Mouse (Mus musculus) left cerebral cortex, adult 9 months (tissue): ENCODE measurements at regions not wholly inside any gene's neighbourhood (a gene's known extent, or its start where the extent isn't known, plus 50 kb on each side); places are given as distances from the start of the nearest gene placed in this dataset.

ENCODE experiments used
- DNase-seq, 2 experiments: peaks; one replicate each; pipeline ENCODE4 v3.0.0; 2022; ENCODE audit warnings: low spot score in 2 of 2

DNA sequence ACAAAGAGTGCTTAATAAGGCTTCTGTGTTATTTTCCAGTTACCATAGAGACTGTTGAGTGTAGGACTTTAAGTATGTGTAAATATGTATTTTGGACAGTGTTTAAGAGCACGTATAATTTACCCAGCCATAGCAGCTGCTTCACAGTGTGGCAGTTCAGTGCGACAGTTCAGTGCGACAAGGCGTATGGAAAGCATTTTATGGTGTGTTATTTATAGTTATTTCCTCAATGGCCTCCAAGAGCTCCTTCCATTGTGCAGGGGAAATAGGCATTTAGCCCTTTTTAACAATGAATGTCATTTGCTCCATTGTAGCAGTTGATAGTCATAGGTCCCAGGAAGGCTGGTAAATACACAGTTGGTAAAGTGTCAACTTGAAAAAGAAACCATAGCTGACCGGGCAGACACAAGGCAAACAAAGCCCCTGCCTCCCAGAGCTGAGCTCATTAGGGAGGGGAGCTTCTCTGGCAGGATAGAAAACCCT lies 275.1 kb upstream of the Dynlrb2 start:
- no peak for DNase-seq

DNA sequence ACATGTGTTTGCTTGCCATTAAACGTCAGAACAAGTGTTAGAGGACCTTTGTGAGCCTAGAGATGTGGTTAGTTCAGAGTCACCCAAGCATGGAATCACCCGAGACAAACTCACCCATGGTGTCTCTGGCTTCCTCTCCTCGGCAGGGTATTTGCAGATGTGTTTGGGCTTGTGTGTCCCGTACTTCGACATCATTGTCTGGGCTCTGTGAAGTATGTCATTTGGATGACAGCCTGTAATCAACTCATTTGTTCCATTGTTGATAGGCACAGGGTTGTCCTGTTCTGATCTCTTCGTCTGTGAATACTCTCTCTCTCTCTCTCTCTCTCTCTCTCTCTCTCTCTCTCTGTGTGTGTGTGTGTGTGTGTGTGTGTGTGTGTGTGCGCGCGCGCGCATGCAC lies 277.8 kb upstream of the Dynlrb2 start:
- no peak for DNase-seq

DNA sequence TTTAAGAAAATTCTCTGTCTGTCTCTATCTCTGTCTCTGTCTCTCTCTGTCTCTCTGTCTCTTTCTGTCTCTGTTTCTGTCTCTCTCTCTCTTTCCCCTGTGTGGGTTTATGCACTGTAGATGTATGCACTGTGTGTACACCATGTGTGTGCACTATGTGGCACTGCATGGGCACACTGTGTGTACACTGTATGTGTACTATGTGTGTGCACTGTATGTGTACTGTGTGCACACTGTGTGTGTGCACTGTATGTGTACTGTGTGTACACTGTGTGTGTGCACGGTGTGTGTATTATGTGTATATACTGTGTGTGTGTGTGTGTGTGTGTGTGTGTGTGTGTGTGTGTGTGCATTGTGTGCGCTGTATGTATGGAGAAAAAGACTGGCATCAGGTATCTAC lies 281.5 kb upstream of the Dynlrb2 start:
- DNase-seq, result no peak

DNA sequence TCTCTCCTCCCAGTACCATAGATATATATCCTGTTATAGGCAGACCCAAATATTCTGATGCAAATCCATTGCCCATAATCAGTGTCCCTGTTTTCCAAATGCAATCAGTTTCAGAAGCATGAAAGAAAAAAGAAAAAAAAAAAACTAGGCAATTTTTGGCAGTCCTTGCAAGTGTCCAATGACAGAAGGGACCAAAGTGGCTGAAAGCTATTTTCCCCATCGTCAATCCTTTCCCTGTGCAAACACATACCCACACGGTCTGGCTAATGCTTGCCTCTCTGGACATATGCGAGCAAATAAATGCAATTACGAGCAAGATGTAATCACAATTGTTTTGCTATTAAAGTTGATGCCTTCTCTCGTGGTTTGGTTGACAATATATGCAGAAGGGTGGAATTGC lies 288.9 kb upstream of the Dynlrb2 start:
- no peak for DNase-seq

DNA sequence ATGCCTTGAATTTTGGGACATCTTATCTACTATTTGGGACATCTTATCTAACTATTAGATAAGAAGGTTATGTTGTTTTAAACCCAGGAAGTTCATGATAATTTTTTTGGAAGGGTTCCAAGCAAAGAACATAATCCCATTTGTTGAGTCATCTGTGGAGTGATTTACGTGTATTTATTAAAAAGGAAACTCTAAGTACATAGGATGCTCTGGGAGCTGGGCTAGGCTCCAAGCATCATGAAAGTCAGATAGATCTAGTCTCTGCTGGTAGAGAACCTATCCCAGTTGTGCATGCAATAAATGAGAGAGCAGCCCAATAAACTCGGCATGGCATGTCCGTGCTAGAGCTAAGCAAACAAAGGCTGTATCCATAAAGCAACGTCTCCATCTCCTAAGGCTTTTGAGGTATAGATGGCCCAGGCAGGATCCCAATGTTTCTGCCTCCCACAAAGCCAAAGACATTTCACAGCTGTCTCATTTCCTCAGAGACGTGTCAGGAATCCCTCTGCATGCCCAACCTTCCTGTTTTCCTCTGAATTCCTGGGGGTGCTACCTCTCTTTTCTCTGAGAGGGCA lies 289.4 kb upstream of the Dynlrb2 start:
- DNase-seq, result no peak

GRCm38 (mm10) chr8:116203631-116204030 lies 301.1 kb upstream of the Dynlrb2 start:
- DNase-seq, result no peak

DNA sequence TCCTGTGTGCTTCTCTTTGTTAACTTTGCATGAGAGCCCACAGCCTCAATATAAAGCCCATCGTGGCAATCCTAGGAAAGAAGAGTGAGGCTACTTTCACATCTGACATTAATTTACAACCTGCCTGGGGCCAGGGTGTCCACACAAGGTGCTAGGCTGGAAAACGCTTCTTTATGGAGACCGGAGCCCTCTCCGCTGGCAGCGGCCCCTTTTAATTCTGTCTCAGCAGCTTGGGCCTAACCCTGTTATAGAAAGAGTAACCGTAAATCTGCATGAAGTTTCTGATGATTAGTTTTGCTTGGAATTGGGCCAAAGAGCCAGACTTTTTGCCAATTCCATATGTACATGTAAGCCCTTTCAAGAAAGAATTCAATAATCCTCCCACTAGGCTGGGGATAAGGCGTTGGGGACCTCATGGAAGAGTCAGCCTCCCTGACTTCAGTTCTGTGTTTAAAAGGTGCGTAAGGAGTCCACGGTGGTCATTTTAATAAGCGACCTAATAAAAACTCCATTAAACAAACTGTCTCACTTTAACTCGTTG lies 304.2 kb upstream of the Dynlrb2 start:
- DNase-seq, result no peak

GRCm38 (mm10) chr8:116196623-116197184 lies 308.1 kb upstream of the Dynlrb2 start:
- DNase-seq, result no peak

GRCm38 (mm10) chr8:116192096-116192495 lies 312.7 kb upstream of the Dynlrb2 start:
- no peak for DNase-seq

DNA sequence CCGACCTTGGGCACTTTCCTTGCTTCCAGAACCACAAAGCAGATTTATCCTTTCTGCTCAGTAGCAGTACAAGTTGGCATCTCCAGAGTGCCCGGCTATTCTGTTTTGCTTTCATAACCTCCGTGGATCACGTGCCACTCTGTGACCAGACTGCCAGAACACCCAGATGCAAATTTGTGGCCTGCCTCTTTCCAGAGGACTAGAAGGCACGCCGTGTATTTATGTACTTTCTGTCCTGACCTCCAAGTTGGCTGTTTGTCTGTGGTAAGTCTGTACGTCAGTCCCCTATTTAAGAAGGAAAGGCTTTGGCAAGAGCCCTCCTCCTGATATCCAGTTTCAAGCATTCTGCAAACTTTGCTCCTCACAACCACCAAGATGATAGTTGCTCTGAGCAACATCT lies 319.6 kb upstream of the Dynlrb2 start:
- no peak for DNase-seq

- DNase-seq, result no peak
These were observed 320.5 kb upstream of the Dynlrb2 start for GRCm38 (mm10) chr8:116184241-116184640.

- DNase-seq, result no peak
These were observed 326.8 kb upstream of the Dynlrb2 start for GRCm38 (mm10) chr8:116177946-116178345.

GRCm38 (mm10) chr8:116174891-116175290 lies 329.9 kb upstream of the Dynlrb2 start:
- no peak for DNase-seq

GRCm38 (mm10) chr8:116173961-116174360 lies 330.8 kb upstream of the Dynlrb2 start:
- DNase-seq, result no peak

GRCm38 (mm10) chr8:116167874-116168273 lies 336.9 kb upstream of the Dynlrb2 start:
- DNase-seq, result no peak

DNA sequence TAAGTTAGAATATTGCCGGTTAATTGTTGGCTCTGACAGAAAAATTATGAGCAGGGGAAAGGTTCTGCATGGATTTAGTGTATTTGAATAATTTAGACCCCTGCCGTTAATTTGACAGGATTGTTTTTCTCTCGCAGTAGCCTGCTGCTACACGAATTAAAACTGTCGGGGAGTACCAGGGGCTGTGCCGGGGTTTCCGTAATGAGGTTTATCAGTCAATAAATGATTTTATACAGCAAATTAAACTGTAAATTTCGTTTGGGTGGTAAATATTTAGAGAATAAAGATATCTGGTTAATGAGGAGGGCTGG lies 339.8 kb upstream of the Dynlrb2 start:
- no peak for DNase-seq

- no peak for DNase-seq
These were observed 340.4 kb upstream of the Dynlrb2 start for GRCm38 (mm10) chr8:116164190-116164988.

- DNase-seq, result no peak
These were observed 343.8 kb upstream of the Dynlrb2 start for GRCm38 (mm10) chr8:116160932-116161331.

- peak; percentile 18 to 61 for DNase-seq
These were observed 360.8 kb upstream of the Dynlrb2 start for GRCm38 (mm10) chr8:116143687-116144573.

DNA sequence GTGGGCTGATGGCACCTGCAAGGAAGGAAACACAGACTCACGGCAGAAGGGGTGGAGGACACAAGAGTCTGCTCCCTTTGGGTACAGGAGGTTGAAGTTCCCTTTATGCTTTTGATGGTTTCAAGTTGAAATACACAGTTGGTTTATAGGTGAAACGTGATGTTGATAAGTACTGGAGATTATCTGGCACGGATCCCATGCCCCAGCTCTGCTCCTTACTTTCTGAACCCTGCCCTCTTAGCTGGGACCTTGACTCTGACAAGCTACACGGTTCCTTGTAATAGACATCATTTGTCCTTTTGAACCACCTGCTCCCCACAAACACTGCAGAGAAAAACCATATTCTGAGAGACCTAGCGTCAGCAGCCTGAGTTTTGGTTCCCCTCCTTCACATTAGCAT lies 363.4 kb upstream of the Dynlrb2 start:
- no peak for DNase-seq

DNA sequence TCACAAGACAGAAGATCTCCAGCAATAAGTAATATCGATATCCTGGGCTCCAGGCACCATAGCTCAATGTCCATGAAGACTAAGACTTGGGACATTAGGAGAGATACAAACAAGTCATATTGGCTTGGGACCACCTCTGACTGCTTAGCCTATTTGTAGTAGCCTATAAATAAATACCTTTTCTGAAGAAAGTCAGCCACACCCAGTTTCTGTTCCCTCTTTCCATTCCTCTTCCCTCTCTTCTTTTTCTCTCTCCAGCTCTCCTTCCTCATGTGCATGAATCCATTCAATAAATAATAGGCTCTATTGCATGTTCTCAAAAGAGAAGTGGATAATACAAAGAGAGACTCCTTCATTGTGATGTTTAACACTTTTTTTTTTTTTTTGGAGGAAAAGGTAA lies 364.8 kb upstream of the Dynlrb2 start:
- DNase-seq, result no peak

DNA sequence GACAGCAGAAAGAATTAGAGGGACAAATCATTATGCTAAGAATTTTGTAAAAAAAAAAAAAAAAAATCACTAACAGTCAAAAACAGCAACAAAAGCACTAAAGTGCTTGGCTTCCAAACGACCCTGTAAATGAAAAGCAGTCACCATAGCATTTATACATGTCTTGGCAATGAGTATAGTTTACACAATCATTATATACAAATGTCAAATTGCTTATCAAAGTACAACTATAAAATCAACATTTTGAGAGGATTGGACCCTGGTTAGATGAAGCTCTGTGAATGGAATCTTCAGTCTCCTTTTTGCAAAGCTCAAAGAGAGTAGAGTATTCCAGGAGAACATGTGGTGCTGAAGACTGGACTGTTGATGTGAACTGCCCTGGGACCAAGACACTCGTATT lies 367.0 kb upstream of the Dynlrb2 start:
- DNase-seq, result no peak
